Mouse (Mus musculus): ENCODE data around the gene Dusp10.

Dusp10 gene

GRCm38 (mm10) chr1:184032682-184033389, 19.7 kb downstream of the Dusp10 start:
- no peak for DNase-seq

GRCm38 (mm10) chr1:184033390-184034010, 20.4 kb downstream of the Dusp10 start:
- DNase-seq = no peak

- peak; percentile 98 to 99 for DNase-seq
Observed at GRCm38 (mm10) chr1:184034011-184034557, 21.0 kb downstream of the Dusp10 start, which contains the start of gene 1700056E22Rik. 1700056E22Rik (minus strand) TSS chr1:184034301.

DNA sequence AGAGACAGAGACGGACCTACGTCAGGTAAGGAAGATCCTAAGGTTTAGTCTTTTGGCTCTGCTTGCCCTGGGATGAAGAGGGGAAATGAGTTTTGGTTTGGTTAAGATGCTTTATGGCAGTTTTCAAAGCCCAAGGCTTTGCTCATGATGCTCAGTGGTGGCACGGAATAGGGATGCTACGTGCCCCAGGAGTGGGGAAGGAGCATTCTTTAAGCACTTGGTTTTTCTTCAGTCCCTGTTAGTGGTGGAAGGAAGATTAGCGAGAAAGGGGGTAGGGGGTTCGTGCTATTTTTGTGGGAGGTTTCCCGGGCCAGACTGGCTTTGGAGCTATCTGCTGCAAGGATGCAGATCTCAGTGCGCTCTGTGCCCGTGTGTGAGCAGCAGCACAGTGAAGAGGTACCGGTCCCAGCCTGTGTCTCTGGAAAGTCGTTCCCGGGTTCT, 21.7 kb downstream of the Dusp10 start:
- DNase-seq = peak; percentile 59 to 71

DNA sequence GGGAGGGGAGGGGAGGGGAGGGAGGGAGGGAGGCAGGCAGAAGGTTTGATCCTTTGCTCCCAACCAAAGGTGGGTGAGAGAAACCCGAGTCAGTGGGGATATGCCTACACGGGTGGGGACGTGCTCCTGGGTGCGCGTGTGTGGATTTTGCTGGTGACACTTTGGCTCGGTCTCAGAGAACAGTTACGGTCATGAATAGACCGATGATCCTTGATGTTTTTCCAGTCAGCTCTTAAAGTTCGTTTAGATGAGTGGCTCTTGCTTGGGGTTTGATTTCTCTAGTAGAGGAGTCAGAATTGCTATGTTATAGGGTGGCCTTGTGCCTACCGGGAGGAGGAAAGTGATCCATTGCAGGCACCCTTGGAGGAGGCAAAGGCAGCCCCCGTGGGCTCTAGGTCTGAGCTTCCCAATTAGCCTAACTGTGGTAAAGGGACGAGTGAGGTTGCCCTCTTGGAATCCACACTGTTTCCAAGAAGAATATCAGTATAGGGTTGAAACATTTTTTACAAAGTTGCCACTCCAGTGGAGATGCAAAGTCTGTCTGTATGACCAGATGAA, 22.3 kb downstream of the Dusp10 start:
- peak; percentile 26 to 46 for DNase-seq

DNA sequence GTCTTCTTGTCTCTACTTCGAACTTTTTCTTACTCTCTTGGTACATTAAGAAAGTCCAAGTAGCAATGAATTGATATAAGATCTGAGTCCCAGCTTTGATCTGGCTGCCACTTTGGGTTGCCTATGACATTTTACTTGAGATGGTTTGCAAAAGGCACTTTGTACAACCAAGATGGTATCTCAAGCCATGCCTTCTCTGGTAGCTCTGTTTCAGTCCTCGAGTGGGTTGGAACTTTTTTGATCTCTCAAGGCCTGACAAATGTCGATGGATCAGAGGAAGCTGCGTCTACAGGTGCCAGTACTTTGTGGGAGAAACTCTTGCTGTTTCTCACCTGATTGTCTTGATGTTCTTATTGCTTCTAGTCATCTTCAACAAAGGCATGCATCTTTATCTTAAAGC, 24.7 kb downstream of the Dusp10 start:
- DNase-seq = no peak

- no peak for DNase-seq
Observed at GRCm38 (mm10) chr1:184039301-184039700, 26.2 kb downstream of the Dusp10 start.

DNA sequence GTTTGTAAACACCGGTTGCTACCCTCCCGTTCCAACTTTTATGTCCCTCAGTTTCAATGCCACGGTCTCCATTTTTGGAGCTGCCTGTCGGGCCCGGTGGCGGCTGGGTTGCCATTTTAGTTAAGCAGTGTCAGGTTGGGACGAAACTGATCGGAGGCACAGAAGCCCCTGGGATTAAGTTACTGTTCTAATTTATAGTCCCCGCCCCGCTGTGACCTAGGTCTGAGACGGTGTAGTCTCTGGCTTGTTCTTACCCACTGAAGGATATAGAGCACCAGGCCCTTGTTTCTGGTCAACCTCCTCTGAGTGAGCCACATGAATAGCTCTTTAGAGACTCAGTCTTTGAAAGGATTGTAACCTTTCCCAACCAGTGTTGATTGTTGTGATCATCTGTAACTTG, 27.1 kb downstream of the Dusp10 start:
- no peak for DNase-seq

- no peak for DNase-seq
Observed at GRCm38 (mm10) chr1:184040906-184041305, 27.8 kb downstream of the Dusp10 start.

DNA sequence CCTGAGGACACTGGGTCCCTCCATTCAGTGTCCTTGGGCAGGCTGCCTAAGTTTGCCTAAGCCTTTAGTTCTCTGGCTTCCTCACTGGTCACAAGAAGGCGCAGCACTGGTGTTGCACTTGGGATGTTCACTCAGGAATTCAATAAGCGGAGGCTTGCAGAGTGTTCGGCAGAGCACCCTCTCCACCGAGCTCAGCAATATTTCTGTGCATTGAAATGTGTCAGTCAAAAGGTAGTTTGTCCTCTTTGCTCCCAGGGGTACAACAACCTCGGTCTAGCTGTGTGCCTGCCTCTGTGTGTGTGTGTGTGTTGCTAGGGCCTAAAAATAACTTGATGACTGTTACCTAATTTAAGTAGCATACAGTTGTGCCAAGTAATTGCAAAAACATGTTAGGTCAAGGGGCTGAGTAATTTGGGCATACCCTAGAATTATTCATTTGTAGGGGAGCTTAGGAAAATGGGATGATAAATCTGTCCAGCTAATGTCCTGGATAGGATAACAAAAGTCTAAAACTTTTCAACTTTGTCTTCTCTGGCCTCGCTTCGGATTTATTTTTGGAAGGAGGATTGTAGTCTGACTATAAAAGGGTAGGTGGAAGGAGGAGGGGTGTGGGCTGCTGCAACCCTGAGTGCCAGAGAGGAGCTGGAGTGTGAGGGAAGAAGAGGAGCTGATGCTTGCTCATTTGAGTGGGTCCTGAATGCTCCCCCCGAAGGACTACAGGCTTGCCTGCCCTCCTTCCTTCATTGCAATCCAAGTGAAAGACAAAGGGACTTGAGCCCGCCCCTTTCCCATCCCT, 28.9 kb downstream of the Dusp10 start:
- peak in 1 of 2 experiments; percentile 40 for DNase-seq

- DNase-seq = no peak
Observed at GRCm38 (mm10) chr1:184042745-184043144, 29.6 kb downstream of the Dusp10 start.

- no peak for DNase-seq
Observed at GRCm38 (mm10) chr1:184043391-184043790, 30.3 kb downstream of the Dusp10 start.

GRCm38 (mm10) chr1:184046070-184046677, 33.1 kb downstream of the Dusp10 start:
- no peak for DNase-seq

GRCm38 (mm10) chr1:184047818-184048217, 34.7 kb downstream of the Dusp10 start:
- DNase-seq = no peak

GRCm38 (mm10) chr1:184048675-184049418, 35.7 kb downstream of the Dusp10 start:
- DNase-seq = no peak

DNA sequence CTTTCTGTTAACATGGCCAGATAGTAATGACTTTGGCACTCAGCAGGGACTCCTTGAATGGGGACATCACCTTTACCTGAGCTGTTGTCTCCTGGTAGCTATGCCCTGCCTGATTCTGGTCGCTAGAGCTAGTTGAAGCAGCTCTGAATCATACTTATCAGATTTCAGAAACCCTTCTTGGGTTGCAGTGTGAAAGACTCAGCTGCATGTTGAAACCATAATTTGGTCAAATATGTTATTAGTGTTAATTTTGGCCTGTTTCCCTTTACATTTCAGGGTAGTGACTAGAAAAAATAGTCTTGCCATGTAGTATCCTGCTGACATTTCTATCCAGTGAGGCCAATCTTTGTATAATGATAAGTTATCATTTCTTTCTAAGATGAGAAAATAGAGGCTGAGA, 38.2 kb downstream of the Dusp10 start:
- DNase-seq = no peak

- peak; percentile 72 to 76 for DNase-seq
Observed at GRCm38 (mm10) chr1:184051824-184052223, 38.7 kb downstream of the Dusp10 start.

DNA sequence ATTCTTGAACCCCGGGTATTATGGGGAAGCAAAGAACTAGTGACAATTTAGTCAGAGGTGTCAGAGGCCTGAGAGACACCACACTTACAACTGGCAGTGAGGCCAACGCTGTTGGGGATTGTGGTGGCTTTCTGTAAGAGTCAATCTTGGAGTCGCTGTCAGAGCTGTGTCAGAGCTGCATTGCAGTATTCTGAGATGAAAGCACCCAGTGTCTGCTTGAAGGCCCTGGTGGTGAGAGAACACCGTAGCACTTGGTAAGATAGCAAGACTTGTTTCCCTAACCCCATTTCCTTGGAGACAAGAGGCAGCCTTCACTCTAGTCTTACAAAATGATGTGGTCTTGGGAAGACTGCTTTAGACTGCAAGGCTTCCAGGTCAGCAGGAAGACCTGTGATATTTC, 39.2 kb downstream of the Dusp10 start:
- no peak for DNase-seq

GRCm38 (mm10) chr1:184053141-184053540, 40.0 kb downstream of the Dusp10 start:
- DNase-seq = no peak

- no peak for DNase-seq
Observed at GRCm38 (mm10) chr1:184053711-184054110, 40.6 kb downstream of the Dusp10 start.

DNA sequence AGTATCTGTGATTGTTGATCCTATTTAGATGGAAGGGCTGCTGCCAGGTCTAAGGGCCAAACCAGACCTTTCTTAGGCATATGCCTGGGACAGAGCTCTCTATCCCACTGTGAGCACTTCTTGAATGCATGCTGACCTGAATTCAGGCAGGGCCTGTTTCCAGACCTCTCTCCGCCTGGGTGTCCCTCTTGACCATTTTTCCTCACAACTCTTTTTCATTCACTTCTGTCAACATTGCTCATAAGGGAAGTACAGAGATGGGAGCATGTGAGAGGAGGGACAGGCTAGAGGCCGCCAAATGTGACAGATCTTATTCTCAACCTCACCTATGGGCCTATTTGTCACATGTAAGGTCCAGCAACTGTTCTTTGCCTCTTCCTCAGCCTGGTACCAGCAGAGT, 41.1 kb downstream of the Dusp10 start:
- DNase-seq = no peak

- DNase-seq = no peak
Observed at GRCm38 (mm10) chr1:184058206-184058605, 45.1 kb downstream of the Dusp10 start.

Measured in cerebellum, postnatal 10 days (tissue).